Mouse (Mus musculus) gastrocnemius, postnatal 4 days (tissue): ENCODE data around the gene Mylk2. TPM values are rescaled to one million over a fixed set of nuclear protein-coding genes. Genes with fewer than 3 reads are reported as not detected.

Experiments used
- DNase-seq, 2 experiments: peaks; one replicate each; pipeline ENCODE4 v3.0.0; 2021 to 2022; ENCODE audit warnings: low spot score in 2 of 2, mixed read lengths in 2 of 2
- microRNA-seq: library from miRNA; unstranded; fragments of <30 nt; microRNA quantifications from one replicate; pipeline ENCODE4 v1.2.0, GENCODE M21; 2021
- total RNA-seq, 2 experiments: library from RNA; stranded (reverse); gene quantifications; 2 replicates each; pipeline ENCODE4 v1.2.3; 2021

The Mylk2 gene
- total RNA-seq, 2 experiments from 2014 or later = 95.7 to 138 TPM

DNA sequence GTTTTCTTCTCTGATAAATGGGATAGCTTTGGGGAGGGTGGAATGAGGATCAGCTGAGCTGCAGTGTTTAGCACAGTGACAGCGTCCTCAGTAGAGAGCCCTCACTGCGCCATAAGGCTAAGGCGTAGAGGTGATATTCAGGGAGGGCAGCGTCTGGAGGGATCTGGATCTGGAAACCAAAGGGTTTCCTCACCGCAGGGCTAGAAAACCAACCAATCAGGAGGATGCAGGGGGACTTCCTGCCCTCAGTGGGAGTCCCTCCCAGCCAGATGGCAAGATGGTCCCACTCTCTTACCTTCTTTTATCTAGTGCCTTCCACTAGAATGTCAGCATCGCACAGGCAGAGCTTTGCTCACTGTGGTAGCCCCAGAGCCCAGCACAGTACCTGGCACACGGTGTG is 30.6 kb downstream of the Mylk2 start:
- DNase-seq = no peak

DNA sequence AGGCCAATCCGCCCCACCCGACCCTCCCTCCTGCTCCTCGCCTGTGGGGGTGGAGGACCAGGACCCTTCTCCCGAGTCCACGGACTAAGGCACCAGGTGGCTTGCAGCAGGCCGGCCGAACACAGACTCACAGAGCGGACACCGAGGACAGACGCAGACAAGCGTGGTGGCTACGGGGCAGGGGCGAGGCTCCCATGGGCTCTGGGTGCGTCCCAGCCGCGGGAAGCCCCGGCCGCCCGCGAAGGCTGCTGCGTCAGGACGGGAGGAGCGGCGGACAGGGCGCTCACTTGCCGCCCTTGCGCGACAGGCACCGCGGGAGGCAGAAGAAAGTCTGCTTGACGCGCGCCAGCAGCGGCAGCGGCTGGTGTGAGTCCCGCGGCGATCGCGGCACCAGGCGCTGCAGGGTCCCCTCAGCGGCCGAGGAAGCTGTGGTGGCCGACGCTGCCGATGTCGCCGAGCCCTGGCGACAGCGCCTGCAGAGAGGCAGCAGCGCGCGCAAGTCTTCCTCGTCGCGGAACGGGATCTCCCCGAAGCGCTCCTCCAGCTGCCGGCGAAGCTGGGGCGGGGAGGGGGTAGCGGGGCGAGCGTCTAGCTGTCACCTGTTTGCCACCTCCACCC is 31.9 kb downstream of the Mylk2 start:
- no peak for DNase-seq

DNA sequence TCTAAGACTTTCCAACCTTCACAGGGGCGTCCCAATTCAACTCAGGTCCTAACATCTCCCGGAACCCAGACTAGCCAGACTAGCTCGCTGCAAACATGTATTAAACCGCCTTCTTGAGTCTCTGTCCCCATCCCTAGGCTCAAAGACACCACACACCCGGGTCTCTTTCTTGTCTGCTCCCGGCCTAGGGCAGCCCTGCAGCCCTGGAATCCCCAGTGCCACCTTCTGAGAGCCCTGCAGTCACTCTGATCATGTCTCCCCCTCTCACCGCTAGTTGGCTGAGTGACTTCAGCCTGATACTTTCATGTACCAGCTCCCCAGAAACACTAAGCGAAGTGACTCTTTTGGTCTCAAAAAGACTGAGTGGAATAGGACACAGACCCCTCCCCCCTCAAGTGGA is 32.4 kb downstream of the Mylk2 start:
- no peak for DNase-seq

DNA sequence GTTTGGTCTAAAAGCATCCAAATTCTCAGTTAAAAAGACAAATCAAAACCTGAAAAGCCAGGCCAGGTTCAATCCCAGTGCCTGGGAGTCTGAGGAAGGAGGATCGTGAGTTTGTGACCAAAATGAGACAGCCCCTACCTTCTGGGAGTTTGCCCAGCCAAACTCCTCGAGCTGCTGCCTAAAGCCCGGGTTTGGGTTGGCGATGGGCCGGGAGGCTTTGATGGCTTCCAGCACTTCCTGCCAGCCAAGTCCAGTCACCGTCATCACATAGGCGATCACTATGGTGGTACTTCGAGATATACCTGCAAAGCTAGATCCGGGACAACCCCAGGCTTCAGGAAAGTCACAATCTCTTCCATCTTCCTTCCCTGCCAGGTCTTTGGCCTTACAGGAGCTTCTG is 32.9 kb downstream of the Mylk2 start:
- DNase-seq = no peak

GRCm38 (mm10) chr2:152947098-152947497 is 35.9 kb downstream of the Mylk2 start:
- DNase-seq = no peak

GRCm38 (mm10) chr2:152948438-152949020 is 37.4 kb downstream of the Mylk2 start:
- no peak for DNase-seq

- DNase-seq = no peak
Measured at GRCm38 (mm10) chr2:152950358-152951064, 39.4 kb downstream of the Mylk2 start.

- DNase-seq = no peak
Measured at GRCm38 (mm10) chr2:152951065-152951849, 40.1 kb downstream of the Mylk2 start, which contains the start of gene Dusp15. TSS of gene Dusp15 (minus strand) at chr2:152951698.

DNA sequence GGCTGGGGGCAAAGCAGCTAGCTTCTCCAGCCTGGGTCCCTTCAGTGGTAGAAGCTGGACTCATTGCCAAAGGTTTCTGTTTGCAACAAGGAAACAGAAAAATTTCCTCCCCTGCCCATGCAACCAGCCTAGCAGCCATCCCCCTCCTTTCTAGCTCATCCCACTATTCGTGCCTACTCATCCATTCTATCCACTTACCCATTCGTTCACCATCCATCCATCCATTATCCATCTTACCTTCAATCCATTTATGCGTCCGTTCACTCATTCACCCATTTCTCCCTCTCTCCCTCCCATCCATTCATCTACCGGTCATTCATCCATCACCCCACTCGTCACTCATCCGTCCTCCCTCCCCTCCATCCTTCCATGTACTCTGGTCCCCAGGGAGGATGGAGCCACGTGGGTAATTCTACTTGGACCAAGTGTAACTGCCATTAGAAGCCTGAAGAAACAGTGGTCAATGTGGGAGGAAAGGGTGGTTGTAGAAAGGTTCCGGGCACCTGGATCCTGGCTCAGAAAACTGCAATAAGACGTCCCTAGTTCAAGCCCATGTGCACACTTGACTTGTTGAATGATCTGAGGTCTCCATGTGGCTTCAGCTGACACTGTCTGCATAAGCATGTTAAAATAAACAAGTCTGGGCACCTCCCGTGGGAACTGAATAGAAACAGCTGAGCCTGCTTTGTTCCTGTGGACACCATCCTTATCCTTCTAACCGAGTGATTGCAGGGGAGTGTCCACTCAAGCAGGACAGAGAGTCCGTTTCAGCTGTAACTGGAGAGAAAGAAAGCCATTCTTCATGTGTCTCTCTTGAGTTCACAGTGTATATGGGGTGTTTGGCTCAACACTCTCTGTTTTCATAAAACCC is 40.9 kb downstream of the Mylk2 start:
- no peak for DNase-seq

GRCm38 (mm10) chr2:152958116-152958515 is 47.0 kb downstream of the Mylk2 start:
- DNase-seq = no peak

- DNase-seq = peak in 1 of 2 experiments; percentile 67
Measured at GRCm38 (mm10) chr2:152962091-152962793, 51.1 kb downstream of the Mylk2 start, which contains the start of gene Ttll9. TSS of gene Ttll9 (plus strand) at chr2:152962485.

- DNase-seq = no peak
Measured at GRCm38 (mm10) chr2:152965555-152965954, 54.4 kb downstream of the Mylk2 start.

Small RNA genes within 50 kb of the gene (microRNA-seq; reads per million reads assigned to microRNA genes)
- gene Mir5622 = not detected

Other genes starting within 250 kb of the Mylk2 start
- gene H13, start 241.9 kb upstream of the Mylk2 start, total RNA-seq = 10 to 100 TPM; 84.8 to 88.2 TPM
- 10 to 100 TPM; 16.4 to 20.2 TPM for gene Mcts2, start 224.3 kb upstream of the Mylk2 start, total RNA-seq
- 10 to 100 TPM; 27.7 to 29.4 TPM for gene Id1, start 175.1 kb upstream of the Mylk2 start, total RNA-seq
- 1 to 10 TPM; 4.9 to 5.6 TPM for gene Cox4i2, start 157.2 kb upstream of the Mylk2 start, total RNA-seq
- gene Bcl2l1, start 79.6 kb upstream of the Mylk2 start, total RNA-seq = 10 to 100 TPM; 24.5 to 29.2 TPM
- gene Tpx2, start 63.4 kb upstream of the Mylk2 start, total RNA-seq = 10 to 100 TPM; 22.2 to 24.0 TPM
- 1 to 10 TPM; 5.4 to 7.3 TPM for gene Foxs1, start 21.9 kb downstream of the Mylk2 start, total RNA-seq
- 1 to 10 TPM; 3.6 to 3.8 TPM for gene Dusp15, start 40.3 kb downstream of the Mylk2 start, total RNA-seq
- gene Ttll9, start 51.1 kb downstream of the Mylk2 start, total RNA-seq = not detected
- gene Pdrg1, start 104.1 kb downstream of the Mylk2 start, total RNA-seq = 10 to 100 TPM; 55.6 to 64.3 TPM
- 1 to 10 TPM; 1.1 to 1.2 TPM for gene Xkr7, start 120.5 kb downstream of the Mylk2 start, total RNA-seq
- 10 to 100 TPM in 1 of 2 experiments, 1 to 10 TPM in 1; 9.6 to 10.3 TPM for gene Ccm2l, start 154.6 kb downstream of the Mylk2 start, total RNA-seq
- 1 to 10 TPM; 3.1 to 3.4 TPM for gene Hck, start 197.1 kb downstream of the Mylk2 start, total RNA-seq
- 10 to 100 TPM; 79.4 to 83.5 TPM for gene Tm9sf4, start 250.0 kb downstream of the Mylk2 start, total RNA-seq